Mouse (Mus musculus): Measurements from ENCODE around the gene Pipox.
A peak's percentile ranks its signal among the peaks of the same experiment; 100 is the strongest.

The Pipox gene

DNA sequence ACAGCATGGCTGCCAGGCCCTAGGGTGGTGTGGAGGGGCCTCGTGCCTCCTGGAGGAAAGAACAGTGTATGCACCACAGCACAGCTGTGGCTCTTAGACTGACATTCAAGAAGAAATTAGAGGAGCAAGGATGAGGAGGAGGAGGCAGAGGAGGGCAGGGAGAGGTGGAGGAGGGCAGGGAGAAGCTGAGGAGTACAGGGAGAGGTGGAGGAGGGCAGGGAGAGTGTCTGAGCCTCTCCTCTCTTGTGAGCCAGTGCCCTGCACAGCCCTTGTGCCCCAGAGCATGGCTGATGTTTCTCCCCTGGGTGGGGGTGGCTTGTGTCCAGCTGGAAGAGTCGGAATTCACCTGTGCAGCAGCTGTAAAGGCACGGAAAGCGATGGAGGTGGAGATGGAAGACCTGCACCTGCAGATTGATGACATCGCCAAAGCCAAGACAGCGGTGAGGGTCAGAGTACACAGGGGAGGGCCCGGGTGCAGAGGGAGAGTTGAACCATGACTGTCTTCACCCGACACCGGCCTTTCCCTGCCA, 46.2 kb downstream of the Pipox start:
- DNase-seq: peak; percentile 78 to 80

DNA sequence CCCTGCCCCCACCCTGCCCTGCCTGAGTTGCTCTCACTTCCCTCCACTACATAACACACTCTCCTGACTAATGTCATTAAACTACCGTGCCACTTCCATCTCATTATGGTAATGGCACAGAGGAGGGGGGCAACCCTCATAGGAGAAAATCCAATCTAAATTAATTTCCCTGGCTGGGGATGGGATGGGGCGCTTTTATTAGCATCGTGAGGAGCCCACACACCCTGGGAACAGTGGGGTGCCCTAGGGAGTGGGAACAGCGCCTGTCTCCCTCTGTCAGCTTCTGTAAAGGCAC, 50.0 kb downstream of the Pipox start:
- peak in 1 of 2 experiments; percentile 29 for DNase-seq

DNA sequence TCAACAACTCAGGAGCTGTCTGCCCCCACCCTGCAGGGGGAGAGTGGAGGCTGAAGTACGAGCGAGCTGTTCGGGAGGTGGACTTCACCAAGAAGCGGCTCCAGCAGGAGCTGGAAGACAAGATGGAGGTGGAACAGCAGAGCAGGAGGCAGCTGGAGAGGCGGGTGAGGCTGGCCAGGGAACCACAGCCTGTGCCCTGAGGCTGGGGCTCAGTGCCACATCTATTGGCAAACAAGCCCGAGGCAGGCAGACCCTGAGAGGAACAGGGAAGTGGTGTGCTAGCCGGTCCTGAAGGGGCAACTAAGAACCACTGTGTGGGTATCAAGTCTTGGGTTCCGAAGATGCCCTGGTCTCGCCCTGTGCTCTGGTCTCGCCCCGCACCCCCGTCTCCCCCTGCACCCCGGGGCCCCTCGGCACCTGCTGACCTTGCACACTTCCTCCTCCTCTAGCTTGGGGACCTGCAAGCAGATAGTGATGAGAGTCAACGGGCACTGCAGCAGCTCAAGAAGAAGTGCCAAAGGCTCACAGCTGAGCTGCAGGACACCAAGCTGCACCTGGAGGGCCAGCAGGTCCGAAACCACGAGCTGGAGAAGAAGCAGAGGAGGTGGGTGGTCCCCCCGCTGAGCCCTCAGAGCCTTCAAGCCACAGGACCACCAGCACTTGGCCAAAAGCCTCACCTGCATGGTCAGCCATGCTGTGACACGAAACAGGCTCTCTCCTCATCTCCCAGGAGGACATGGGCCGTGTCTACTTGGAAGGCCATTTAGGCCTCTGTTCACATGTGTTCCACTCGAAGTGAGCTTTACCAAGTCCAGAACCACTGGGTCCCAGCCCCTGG, 50.6 kb downstream of the Pipox start:
- no peak for DNase-seq

DNA sequence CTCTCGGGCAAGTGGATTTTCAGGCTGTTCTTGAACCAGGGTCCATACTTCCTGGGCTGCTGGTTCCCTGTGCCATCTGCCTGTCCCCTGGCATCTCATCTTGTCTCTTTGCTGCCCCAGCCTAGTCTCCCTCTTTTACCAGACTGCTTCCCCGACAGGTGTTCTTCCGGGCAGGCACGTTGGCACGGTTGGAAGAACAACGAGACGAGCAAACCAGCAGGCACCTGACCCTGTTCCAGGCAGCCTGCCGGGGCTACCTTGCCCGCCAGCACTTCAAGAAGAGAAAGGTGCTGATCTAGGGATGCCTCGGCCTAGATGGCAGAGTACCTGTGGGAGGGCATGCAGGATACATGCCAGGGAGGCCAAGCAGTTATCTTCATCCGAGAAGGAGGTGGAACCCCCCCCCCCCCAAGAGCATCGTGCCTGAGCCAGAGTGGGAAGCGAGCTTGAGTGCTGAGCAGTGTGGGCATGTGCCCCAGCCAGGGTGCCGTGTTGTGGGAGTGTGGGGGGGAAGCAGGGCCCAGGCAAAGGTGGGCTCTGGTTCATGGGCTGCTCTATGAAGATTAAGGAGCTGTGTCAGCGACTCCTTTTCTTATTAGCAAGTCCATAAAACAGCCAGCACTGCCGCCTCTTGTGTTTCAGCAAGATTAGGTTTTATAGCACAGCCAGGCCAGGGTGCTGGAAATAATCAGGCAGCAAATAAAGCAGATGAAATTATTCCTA, 53.2 kb downstream of the Pipox start:
- no peak for DNase-seq

DNA sequence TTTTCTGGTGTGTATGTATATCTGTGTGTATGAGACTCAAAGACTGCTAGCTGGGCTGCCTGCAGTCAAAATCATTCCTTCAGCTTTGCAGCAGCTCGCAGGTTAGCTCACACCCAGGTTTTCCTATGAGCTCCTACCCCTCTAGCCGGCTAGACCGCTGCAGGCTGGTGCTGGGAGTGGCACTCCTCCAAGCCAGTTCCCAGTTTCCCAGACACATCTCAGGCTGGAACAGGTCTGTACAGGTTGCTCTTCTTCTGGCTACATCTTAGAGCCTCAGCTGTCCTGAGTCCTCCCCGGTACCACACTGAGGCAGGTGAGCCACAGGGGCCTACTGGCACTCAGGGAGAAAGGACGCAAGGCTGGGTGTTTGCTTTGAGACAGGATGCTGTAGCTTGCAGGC, 56.0 kb downstream of the Pipox start:
- DNase-seq: no peak

DNA sequence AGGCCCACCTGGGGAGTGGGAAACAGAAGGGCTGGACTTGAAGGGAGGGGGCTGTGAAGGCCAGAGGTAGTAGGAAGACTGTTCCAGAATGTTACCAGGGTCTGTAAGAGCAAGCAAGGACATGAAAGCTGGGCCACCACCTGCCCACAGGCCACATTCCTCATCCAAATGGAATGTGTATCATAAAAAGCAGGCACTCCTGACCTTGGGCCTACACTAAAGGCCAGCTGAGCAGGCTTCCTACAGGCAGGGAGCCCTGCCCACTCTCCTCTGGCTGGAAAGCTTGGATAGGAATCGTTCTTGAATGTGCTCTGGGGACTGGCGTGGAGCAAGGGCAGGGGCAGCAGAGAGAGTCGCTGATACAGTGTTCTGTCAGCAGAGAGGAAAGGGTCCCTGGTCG, 57.1 kb downstream of the Pipox start:
- DNase-seq: peak; percentile 49 to 66

DNA sequence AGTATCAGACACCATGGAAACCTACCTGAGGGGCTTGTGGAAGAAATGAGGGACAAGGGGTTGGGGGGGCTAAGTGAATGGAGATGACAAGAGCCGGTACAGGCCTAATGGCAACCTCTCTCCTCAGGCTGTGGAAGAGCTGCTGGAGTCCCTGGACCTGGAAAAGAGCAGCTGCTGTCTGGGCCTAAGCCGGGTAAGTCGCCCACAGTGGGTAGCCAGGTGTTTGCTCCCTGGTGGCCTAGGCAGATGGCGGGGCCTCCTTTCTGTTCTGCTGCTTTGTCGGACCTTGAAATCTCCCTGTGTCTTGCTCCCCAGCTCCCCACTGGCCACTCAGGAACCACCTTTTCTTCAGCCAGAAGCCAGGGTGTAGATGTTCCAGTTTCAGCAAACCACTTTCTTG, 57.6 kb downstream of the Pipox start:
- DNase-seq: no peak

DNA sequence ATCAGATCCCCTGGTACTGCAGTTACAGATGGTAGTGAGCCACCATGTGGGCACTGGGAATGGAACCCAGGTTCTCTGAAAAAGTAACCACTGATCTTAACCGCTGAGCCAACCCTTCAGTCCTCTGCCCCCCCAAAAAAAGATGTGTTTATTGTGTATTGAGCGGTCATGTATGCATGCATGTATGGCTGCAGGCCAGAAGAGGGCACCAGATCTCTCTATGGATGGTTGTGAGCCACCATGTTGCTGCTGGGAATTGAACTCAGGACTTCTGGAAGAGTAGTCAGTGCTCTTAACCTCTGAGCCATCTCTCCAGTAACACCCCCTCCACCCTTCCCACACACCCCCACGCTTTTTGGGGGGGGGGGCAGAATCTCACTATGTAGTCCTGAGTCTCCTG, 58.8 kb downstream of the Pipox start:
- peak in 1 of 2 experiments; percentile 52 for DNase-seq

DNA sequence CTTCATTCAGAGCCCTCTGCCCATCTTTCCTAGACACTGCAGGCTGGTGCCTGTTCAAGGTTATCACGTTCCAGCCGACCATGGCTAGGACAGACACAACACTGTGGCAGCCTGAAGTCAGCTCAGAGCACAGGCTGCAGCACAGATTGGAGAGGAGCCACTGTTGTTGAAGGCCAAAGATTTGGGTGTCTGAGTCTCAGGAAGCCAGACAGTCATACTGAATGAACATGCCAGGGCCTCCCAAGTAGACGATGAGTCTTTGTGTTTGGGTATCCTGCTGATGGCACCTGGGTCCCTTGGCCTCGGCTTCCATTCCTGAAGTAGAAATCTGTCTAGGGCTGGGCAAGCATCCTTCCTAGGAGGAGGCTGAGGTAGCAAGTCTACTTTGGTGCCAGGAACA, 61.4 kb downstream of the Pipox start:
- DNase-seq: no peak

DNA sequence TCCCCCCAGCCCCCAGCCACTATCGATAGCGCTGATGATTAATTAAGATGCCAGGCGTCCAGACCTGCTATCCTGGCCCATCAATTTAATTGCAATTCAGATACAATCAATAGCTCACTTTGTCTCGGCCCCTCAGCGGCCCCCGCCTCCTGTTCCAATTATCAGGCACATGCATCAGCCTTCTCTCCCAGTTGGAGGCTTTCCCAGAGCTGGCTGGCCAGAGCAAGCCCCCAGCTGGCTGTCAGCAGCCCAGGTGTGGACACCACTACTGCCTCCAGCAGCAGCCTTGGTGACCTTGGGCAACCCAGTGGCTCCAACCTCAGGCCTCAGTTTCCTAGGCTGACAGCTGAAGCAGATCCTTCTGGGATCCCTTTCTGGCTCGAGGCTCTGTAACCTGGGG, 63.0 kb downstream of the Pipox start:
- peak; percentile 37 to 39 for DNase-seq

All from kidney, postnatal 36 days (tissue).